Mouse (Mus musculus): ENCODE measurements at regions not wholly inside any gene's neighbourhood (a gene's known extent, or its start where the extent isn't known, plus 50 kb on each side); places are given as distances from the start of the nearest gene placed in this dataset.

GRCm38 (mm10) chr1:190286481-190287145 is 116.1 kb upstream of the Prox1 start:
- no peak for DNase-seq

- DNase-seq, result no peak
Observed at GRCm38 (mm10) chr1:190285636-190286035, 115.1 kb upstream of the Prox1 start.

GRCm38 (mm10) chr1:190285049-190285448 is 114.5 kb upstream of the Prox1 start:
- no peak for DNase-seq

- DNase-seq, result no peak
Observed at GRCm38 (mm10) chr1:190284138-190284537, 113.6 kb upstream of the Prox1 start.

GRCm38 (mm10) chr1:190280081-190280858 is 109.8 kb upstream of the Prox1 start:
- peak; percentile 45 for DNase-seq

- DNase-seq, result no peak
Observed at GRCm38 (mm10) chr1:190274911-190275310, 104.4 kb upstream of the Prox1 start.

- no peak for DNase-seq
Observed at GRCm38 (mm10) chr1:190270784-190271385, 100.4 kb upstream of the Prox1 start.

GRCm38 (mm10) chr1:190269181-190269580 is 98.7 kb upstream of the Prox1 start:
- no peak for DNase-seq

- DNase-seq, result peak; percentile 10
Observed at GRCm38 (mm10) chr1:190265085-190265780, 94.7 kb upstream of the Prox1 start.

- DNase-seq, result no peak
Observed at GRCm38 (mm10) chr1:190264501-190264900, 94.0 kb upstream of the Prox1 start.

- no peak for DNase-seq
Observed at GRCm38 (mm10) chr1:190263620-190264019, 93.1 kb upstream of the Prox1 start.

GRCm38 (mm10) chr1:190259576-190259975 is 89.1 kb upstream of the Prox1 start:
- DNase-seq, result peak; percentile 13

- DNase-seq, result peak; percentile 28
Observed at GRCm38 (mm10) chr1:190250574-190251246, 80.2 kb upstream of the Prox1 start.

- DNase-seq, result no peak
Observed at GRCm38 (mm10) chr1:190242526-190242925, 72.0 kb upstream of the Prox1 start.

GRCm38 (mm10) chr1:190239796-190240195 is 69.3 kb upstream of the Prox1 start:
- no peak for DNase-seq

GRCm38 (mm10) chr1:190230866-190231265 is 60.4 kb upstream of the Prox1 start:
- DNase-seq, result no peak

- no peak for DNase-seq
Observed at GRCm38 (mm10) chr1:190220417-190220816, 49.9 kb upstream of the Prox1 start.
